ENCODE assay signal across 1 mouse cellular context in the genomic region with DNA sequence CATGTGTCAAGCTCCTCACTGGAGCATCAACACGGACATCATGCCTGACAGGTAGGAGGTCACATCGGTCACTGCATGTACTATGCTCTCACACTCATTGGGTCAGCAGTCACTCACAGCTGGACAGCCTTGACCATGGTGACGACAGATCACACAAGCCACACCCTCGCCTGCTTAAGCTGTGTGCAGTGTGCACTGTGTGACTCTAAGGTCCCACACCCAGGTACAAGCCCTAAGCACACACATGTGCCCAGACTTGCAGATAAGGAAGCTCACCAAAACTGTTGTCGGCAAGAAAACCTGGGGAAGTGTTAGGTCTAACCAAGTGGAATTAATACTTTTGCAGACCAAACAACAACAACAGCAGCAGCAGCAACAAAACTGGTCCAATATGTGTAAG.
TF ChIP-seq lines count a peak whose summit lies in the region.

No protein-coding gene starts in this region.

TF ChIP-seq in MEL, 35 proteins besides CTCF, POLR2A, EP300 and RAD21:
- TF ChIP-seq MYB (IDR thresholded peaks at IDR 0.05; ENCODE audit: low read depth, low read length): no peak
- no peak for TF ChIP-seq KAT2A (conservative IDR thresholded peaks at IDR 0.05; ENCODE audit: low read depth, low read length)
- TF ChIP-seq MEF2A (IDR thresholded peaks at IDR 0.05; ENCODE audit: extremely low read depth, insufficient replicate concordance, low read depth, low read length, poor library complexity, severe bottlenecking): no peak
- no peak for TF ChIP-seq POLR2AphosphoS5 (IDR thresholded peaks at IDR 0.05; ENCODE audit: borderline replicate concordance, low read depth, low read length)
- TF ChIP-seq MAFK (IDR thresholded peaks at IDR 0.05; ENCODE audit: borderline replicate concordance, low read depth, low read length): no peak
- no peak for TF ChIP-seq TBP (IDR thresholded peaks at IDR 0.05; ENCODE audit: low read depth, low read length)
- no peak for TF ChIP-seq ZMIZ1 (IDR thresholded peaks at IDR 0.05; ENCODE audit: low read depth, low read length)
- 0 out of 2 replicates have a peak, but pooled peaks have one; percentile 30 for TF ChIP-seq GATA1 (IDR thresholded peaks at IDR 0.05; ENCODE audit: low read depth, low read length)
- no peak for TF ChIP-seq MAZ (IDR thresholded peaks at IDR 0.05; ENCODE audit: low read depth, low read length)
- no peak for TF ChIP-seq GABPA (IDR thresholded peaks at IDR 0.05; ENCODE audit: low read depth, low read length)
- no peak for TF ChIP-seq USF1 (IDR thresholded peaks at IDR 0.05; ENCODE audit: low read depth, low read length)
- 0 out of 2 replicates have a peak, but pooled peaks have one; percentile 5 for TF ChIP-seq MAX (IDR thresholded peaks at IDR 0.05; ENCODE audit: low read length)
- no peak for TF ChIP-seq USF2 (IDR thresholded peaks at IDR 0.05; ENCODE audit: borderline replicate concordance in 1 of 2, insufficient read depth in 1 of 2, low read depth in 1 of 2, low read length in 2 of 2)
- TF ChIP-seq NELFE (IDR thresholded peaks at IDR 0.05; ENCODE audit: low read depth, low read length): no peak
TF ChIP-seq in MEL: peak in this region for 2.
